Mouse (Mus musculus) adrenal gland, adult 10 weeks (tissue): ENCODE results near the gene Sorl1. TPM values are rescaled to one million over a fixed set of nuclear protein-coding genes. Genes with fewer than 3 reads are reported as not detected.

Experiments used
- polyA plus RNA-seq: library from polyadenylated mRNA; stranded (reverse); fragments of 350-450 nt; fragmentation: Illumina TruSeq; extraction: RNeasy Lipid Tissue Mini Kit (QIAGEN cat#74804); gene quantifications from one replicate; pipeline ENCODE4 v1.2.3, GENCODE M21; 2014; ENCODE audit warnings: low read depth, low replicate concordance

Sorl1 gene
- polyA plus RNA-seq: 10.4 TPM

DNA sequence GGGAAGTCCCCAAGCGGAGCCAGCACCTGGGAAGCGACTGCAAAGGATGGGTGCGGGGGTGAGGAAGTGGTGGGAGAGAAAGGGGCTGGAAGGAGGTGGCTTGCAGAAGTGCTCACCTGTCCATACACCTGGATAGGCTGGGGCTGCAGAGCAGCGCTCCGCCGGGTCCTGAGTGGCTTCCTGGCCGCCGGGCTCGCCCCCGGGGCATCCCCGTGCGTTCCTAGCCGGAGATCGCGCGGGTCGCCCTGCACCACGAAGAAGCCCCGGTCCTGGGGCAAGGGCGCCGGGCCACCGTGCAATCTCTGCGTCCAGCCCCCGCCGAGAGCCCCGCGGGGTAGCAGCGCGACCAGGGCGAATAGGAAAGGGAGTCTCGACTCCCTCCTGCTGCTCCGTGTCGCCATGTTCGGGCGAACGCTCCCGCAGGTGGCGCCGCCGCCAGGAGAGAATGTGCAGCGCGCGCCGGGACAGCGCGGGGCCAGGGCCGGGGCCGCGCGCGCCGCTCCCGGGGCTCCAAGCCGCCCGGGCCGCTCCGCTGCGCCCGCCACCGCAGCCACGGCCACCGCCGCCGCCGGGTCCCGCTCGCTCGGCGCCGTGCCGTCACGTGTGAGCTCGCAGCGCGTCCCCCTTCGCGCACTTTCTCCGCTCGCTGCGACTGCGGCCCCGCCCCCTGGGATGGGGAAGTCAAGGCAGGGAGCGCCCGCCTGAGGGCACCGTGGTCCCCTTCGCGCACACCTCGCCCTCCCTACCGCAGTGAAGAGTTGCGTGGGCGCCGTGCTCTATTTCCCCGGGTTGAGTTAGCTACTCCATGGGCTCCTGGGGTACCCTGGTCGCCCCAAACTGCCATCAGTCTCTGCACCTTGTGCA is at the start of gene Sorl1:
Gene Sorl1, minus strand, starts transcription at position 585 of the 864 bp plus-strand sequence.

Other genes with a start within 250 kb of the Sorl1 start
- gene Sc5d, start 140.0 kb upstream of the Sorl1 start, polyA plus RNA-seq: 149 TPM